Mouse (Mus musculus): ENCODE data around the gene 1700024G13Rik. TPM values are rescaled to one million over a fixed set of nuclear protein-coding genes. Genes with fewer than 3 reads are reported as not detected.
"Not testable (repeated sequence)": the region's sequence is repeated elsewhere in the genome, so short reads cannot be mapped to it uniquely, and the experiment has no call there.

Gene 1700024G13Rik
- polyA plus RNA-seq, 1 experiment from 2014 or later = not detected

DNA sequence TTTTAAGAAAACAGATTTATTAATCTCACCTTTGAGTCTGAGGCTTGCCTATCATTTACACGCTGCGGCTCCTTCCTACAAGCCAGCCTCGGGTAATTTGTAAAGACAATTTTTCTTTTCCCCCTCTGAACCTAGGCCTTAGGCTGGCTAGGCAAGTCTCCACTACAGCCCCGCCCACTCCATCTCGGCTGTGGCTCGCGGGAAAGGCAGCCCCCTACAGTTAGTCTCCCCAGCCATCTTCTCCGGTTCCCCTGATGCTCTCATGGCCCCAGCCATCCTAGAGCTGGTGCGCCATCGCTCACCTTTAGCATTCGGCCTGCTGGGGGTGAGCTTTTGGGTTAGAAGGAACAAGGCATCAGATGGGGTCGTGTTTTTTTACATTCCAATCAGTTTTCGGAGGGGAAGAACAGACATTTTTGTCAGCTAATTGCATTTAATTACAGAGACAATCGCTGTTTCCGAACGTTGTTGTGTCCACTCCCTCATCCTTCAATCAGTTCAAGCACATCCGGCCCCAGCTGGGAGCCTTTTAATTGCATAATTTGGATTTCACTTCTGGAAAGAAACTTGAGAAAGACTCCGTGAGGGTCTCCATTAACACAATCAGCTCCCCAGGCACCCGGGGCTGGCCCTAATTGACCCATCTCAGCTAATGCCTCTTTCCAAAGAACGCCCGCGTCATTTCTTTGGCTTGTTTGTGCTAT, 8.6 kb downstream of the 1700024G13Rik start:
- ATAC-seq (ENCODE audit: insufficient read depth) = no peak
- no peak overlapping the region for H3K27ac ChIP-seq (replicated peaks)
- H3K27me3 ChIP-seq = peaks cover 36% of the 10 kb centered on the region
- no peaks in the 10 kb centered on the region for H3K9me3 ChIP-seq (replicated peaks)
- no peak overlapping the region for H3K4me3 ChIP-seq (replicated peaks)
- no peaks in the 10 kb centered on the region for H3K4me1 ChIP-seq (replicated peaks)
- H3K9ac ChIP-seq = no peak overlapping the region
- WGBS (ENCODE audit: insufficient replicate concordance) = 19% methylated on average over 22 of the region's 22 CpGs
- H3K4me2 ChIP-seq = no peak overlapping the region
- no peaks in the 10 kb centered on the region for H3K36me3 ChIP-seq (replicated peaks)

DNA sequence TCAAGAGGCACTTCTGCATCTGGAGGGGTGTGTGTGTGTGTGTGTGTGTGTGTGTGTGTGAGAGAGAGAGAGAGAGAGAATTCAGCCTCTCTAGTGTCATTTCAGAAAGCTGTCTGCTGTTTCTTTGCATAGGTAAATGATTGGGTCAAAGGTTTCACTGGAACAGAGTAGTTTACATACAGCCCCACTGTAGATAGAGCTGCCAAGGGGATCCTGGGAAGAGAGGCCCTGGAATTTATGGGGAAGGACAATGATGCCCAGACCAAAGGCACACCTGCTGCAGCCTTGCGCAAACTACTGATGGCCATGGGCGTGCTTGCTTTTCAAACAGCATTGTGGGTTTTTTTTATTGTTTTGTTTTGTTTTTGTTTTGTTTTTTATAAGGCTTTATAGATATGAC, 15.7 kb downstream of the 1700024G13Rik start:
- Histone ChIP-seq H3K4me3 (replicated peaks) (no peak overlapping the region), H3K4me2 (no peak overlapping the region), H3K36me3 (replicated peaks) (no peaks in the 10 kb centered on the region), H3K9me3 (replicated peaks) (no peaks in the 10 kb centered on the region), H3K27ac (replicated peaks) (no peak overlapping the region), H3K9ac (no peak overlapping the region), H3K4me1 (replicated peaks) (no peaks in the 10 kb centered on the region), H3K27me3 (no peaks in the 10 kb centered on the region)
- ATAC-seq (ENCODE audit: insufficient read depth) = no peak
- 72% methylated on average over 2 of the region's 2 CpGs for WGBS (ENCODE audit: insufficient replicate concordance)

DNA sequence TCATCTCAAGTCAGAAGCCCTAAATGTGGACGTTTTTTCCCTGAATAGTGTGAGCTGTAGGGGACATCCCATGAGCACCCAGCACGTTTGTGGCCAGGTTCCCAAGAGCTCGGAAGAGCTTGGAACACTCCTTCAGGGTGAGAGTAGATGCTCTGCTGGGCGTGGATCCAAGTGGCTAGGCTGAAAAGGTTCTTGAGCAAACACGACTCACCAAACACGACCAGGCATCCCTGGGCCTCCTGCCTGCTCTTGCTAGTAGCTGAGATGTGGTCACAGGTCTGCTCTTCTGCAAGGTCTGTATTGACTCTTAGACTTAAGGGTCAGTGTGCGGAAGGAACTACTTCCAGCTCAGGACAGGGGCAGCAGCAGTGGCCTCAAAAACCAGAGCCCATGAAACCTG, 18.4 kb downstream of the 1700024G13Rik start:
- Histone ChIP-seq H3K4me3 (replicated peaks) (no peak overlapping the region), H3K9ac (no peak overlapping the region), H3K27me3 (no peaks in the 10 kb centered on the region), H3K27ac (replicated peaks) (no peak overlapping the region), H3K4me2 (no peak overlapping the region), H3K36me3 (replicated peaks) (no peaks in the 10 kb centered on the region), H3K4me1 (replicated peaks) (no peaks in the 10 kb centered on the region), H3K9me3 (replicated peaks) (no peaks in the 10 kb centered on the region)
- ATAC-seq (ENCODE audit: insufficient read depth) = no peak
- 48% methylated on average over 7 of the region's 7 CpGs for WGBS (ENCODE audit: insufficient replicate concordance)

DNA sequence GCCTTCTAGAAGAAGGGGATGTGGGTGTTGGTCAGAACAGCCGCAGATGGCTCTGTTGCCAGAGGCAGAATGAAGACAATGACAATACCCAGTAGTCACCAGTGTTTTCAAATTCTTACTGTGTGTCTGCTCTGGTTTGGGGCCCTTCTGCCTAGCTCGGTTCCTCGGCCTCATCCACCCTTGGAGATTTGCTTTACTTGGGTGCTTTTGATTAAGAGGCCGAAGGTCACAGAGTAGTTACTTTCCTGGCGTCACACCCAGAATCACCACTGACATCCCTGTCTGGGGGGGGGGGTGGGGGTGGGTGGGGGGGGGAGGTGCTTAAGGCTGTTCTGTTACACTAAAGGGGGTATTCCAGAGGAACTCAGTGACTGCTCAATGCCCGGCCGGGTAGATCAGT, 23.8 kb downstream of the 1700024G13Rik start:
- no peak for ATAC-seq (ENCODE audit: insufficient read depth)
- no peaks in the 10 kb centered on the region for H3K27me3 ChIP-seq
- H3K9ac ChIP-seq = no peak overlapping the region
- no peak overlapping the region for H3K4me2 ChIP-seq
- H3K4me1 ChIP-seq (replicated peaks) = no peaks in the 10 kb centered on the region
- 50% methylated on average over 7 of the region's 7 CpGs for WGBS (ENCODE audit: insufficient replicate concordance)
- no peaks in the 10 kb centered on the region for H3K36me3 ChIP-seq (replicated peaks)
- H3K27ac ChIP-seq (replicated peaks) = no peak overlapping the region
- H3K9me3 ChIP-seq (replicated peaks) = no peaks in the 10 kb centered on the region
- no peak overlapping the region for H3K4me3 ChIP-seq (replicated peaks)

- H3K27ac ChIP-seq (replicated peaks); H3K4me2 ChIP-seq; ATAC-seq (ENCODE audit: insufficient read depth); H3K9ac ChIP-seq; H3K4me1 ChIP-seq (replicated peaks); H3K4me3 ChIP-seq (replicated peaks); H3K36me3 ChIP-seq (replicated peaks); H3K27me3 ChIP-seq; H3K9me3 ChIP-seq (replicated peaks): not testable (repeated sequence)
- WGBS (ENCODE audit: insufficient replicate concordance) = 25% methylated on average over 6 of the region's 6 CpGs
Measured at GRCm38 (mm10) chr14:32351181-32351920, 36.8 kb downstream of the 1700024G13Rik start.

- no peak overlapping the region for H3K4me3 ChIP-seq (replicated peaks)
- H3K27ac ChIP-seq (replicated peaks) = no peak overlapping the region
- WGBS (ENCODE audit: insufficient replicate concordance) = 82% methylated on average over 9 of the region's 9 CpGs
Measured at GRCm38 (mm10) chr14:32347307-32347706, 40.9 kb downstream of the 1700024G13Rik start.

DNA sequence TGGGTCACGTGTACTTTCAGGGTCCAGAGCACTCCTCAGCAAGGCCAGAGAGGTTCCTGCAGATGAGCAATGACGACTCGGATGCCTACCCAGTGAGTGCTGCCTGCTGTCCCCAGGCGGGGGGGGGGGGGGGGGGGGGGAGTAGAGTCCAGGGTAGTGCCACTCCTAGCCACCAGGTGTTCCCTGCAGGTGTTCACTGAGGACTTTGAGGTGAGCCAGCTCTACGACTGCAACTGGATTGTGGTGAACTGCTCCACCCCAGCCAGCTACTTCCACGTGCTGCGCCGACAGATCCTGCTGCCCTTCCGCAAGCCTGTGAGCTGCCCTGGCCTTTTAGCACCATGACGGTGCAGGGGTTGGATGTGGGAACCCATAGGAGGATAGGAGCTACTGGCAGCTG, 43.5 kb downstream of the 1700024G13Rik start:
- H3K9ac ChIP-seq = no peak overlapping the region
- no peak for ATAC-seq (ENCODE audit: insufficient read depth)
- H3K36me3 ChIP-seq (replicated peaks) = no peaks in the 10 kb centered on the region
- no peak overlapping the region for H3K4me3 ChIP-seq (replicated peaks)
- H3K27me3 ChIP-seq = no peaks in the 10 kb centered on the region
- H3K4me2 ChIP-seq = no peak overlapping the region
- H3K4me1 ChIP-seq (replicated peaks) = no peaks in the 10 kb centered on the region
- H3K9me3 ChIP-seq (replicated peaks) = no peaks in the 10 kb centered on the region
- no peak overlapping the region for H3K27ac ChIP-seq (replicated peaks)
- WGBS (ENCODE audit: insufficient replicate concordance) = 66% methylated on average over 10 of the region's 10 CpGs

More at GRCm38 (mm10) chr14:32347307-32347706, 40.9 kb downstream of the 1700024G13Rik start:
- no peak for ATAC-seq (ENCODE audit: insufficient read depth)
- Histone ChIP-seq H3K4me1 (replicated peaks) (no peaks in the 10 kb centered on the region), H3K9ac (no peak overlapping the region), H3K27me3 (no peaks in the 10 kb centered on the region), H3K4me2 (no peak overlapping the region), H3K9me3 (replicated peaks) (no peaks in the 10 kb centered on the region), H3K36me3 (replicated peaks) (no peaks in the 10 kb centered on the region)

DNA sequence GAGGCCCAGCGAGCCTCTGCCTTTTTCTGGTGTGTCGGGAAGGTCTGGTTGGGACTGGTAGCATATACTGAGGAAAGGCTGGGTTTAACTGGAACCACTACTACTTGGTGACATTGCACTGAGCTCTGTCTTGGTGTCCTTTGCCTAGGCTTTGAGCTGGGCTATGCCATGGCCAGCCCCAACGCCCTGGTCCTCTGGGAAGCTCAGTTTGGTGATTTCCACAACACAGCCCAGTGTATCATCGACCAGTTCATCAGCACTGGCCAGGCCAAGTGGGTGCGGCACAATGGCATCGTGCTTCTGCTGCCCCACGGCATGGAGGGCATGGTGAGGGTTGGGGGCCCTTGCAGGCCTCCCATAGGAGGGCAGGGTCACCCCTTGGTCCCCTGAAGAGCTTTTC, 44.0 kb downstream of the 1700024G13Rik start:
- WGBS (ENCODE audit: insufficient replicate concordance) = 63% methylated on average over 7 of the region's 7 CpGs
- no peak for ATAC-seq (ENCODE audit: insufficient read depth)
- no peaks in the 10 kb centered on the region for H3K4me1 ChIP-seq (replicated peaks)
- no peaks in the 10 kb centered on the region for H3K9me3 ChIP-seq (replicated peaks)
- H3K9ac ChIP-seq = no peak overlapping the region
- H3K27ac ChIP-seq (replicated peaks) = no peak overlapping the region
- H3K4me3 ChIP-seq (replicated peaks) = no peak overlapping the region
- H3K36me3 ChIP-seq (replicated peaks) = no peaks in the 10 kb centered on the region
- no peak overlapping the region for H3K4me2 ChIP-seq
- no peaks in the 10 kb centered on the region for H3K27me3 ChIP-seq

GRCm38 (mm10) chr14:32341823-32342222, 46.4 kb downstream of the 1700024G13Rik start:
- no peak for ATAC-seq (ENCODE audit: insufficient read depth)
- Histone ChIP-seq H3K36me3 (replicated peaks) (no peaks in the 10 kb centered on the region), H3K27me3 (no peaks in the 10 kb centered on the region), H3K4me3 (replicated peaks) (no peak overlapping the region), H3K9ac (no peak overlapping the region), H3K4me1 (replicated peaks) (no peaks in the 10 kb centered on the region), H3K9me3 (replicated peaks) (no peaks in the 10 kb centered on the region), H3K4me2 (no peak overlapping the region), H3K27ac (replicated peaks) (no peak overlapping the region)
- 60% methylated on average over 7 of the region's 7 CpGs for WGBS (ENCODE audit: insufficient replicate concordance)

- ATAC-seq (ENCODE audit: insufficient read depth) = no peak
Measured at GRCm38 (mm10) chr14:32336547-32336946, 51.6 kb downstream of the 1700024G13Rik start.

GRCm38 (mm10) chr14:32336021-32336420, 52.2 kb downstream of the 1700024G13Rik start:
- 51% methylated on average over 6 of the region's 6 CpGs for WGBS (ENCODE audit: insufficient replicate concordance)
- no peaks in the 10 kb centered on the region for H3K9me3 ChIP-seq (replicated peaks)
- no peak overlapping the region for H3K27ac ChIP-seq (replicated peaks)
- no peaks in the 10 kb centered on the region for H3K36me3 ChIP-seq (replicated peaks)
- no peak for ATAC-seq (ENCODE audit: insufficient read depth)
- H3K4me2 ChIP-seq = no peak overlapping the region
- H3K27me3 ChIP-seq = no peaks in the 10 kb centered on the region
- H3K9ac ChIP-seq = no peak overlapping the region
- no peak overlapping the region for H3K4me3 ChIP-seq (replicated peaks)
- H3K4me1 ChIP-seq (replicated peaks) = no peaks in the 10 kb centered on the region

More at GRCm38 (mm10) chr14:32336547-32336946, 51.6 kb downstream of the 1700024G13Rik start:
- H3K9me3 ChIP-seq (replicated peaks) = no peaks in the 10 kb centered on the region
- WGBS (ENCODE audit: insufficient replicate concordance) = 73% methylated on average over 11 of the region's 11 CpGs
- no peak overlapping the region for H3K4me3 ChIP-seq (replicated peaks)
- H3K36me3 ChIP-seq (replicated peaks) = no peaks in the 10 kb centered on the region
- H3K9ac ChIP-seq = no peak overlapping the region
- no peaks in the 10 kb centered on the region for H3K4me1 ChIP-seq (replicated peaks)
- no peak overlapping the region for H3K27ac ChIP-seq (replicated peaks)
- H3K27me3 ChIP-seq = no peaks in the 10 kb centered on the region
- no peak overlapping the region for H3K4me2 ChIP-seq

All from liver, embryonic 15.5 days (tissue).